Mouse (Mus musculus) limb, embryonic 14.5 days (tissue): Measurements from ENCODE around the gene Cldn7. TPM values are rescaled to one million over a fixed set of nuclear protein-coding genes. Genes with fewer than 3 reads are reported as not detected.

Experiments
- ATAC-seq: fragments of 200-750 bp; cut with Nextera tagmentation; 2 replicates; pipeline ENCODE4 v1.8.0; 2017; ENCODE audit warnings: low read depth, moderate number of reproducible peaks, moderate TSS enrichment; ENCODE audit not compliant: low FRiP score
- DNase-seq: peaks from one replicate; pipeline ENCODE4 v3.0.0-alpha.2; 2015; ENCODE audit warnings: low spot score
- H3K27ac ChIP-seq: fragments of 300-500 bp; sonication (generic); replicated peaks from 2 replicates; pipeline ENCODE4 v1.5.1; 2014; ENCODE audit warnings: low read depth, mild to moderate bottlenecking, low read length, moderate library complexity, mixed read lengths
- H3K27me3 ChIP-seq: fragments of 300-500 bp; sonication (generic); 2 replicates; pipeline ENCODE4 v1.6.1; 2014; ENCODE audit warnings: low read length, mixed read lengths; ENCODE audit not compliant: control insufficient read depth, insufficient read depth
- H3K36me3 ChIP-seq: fragments of 300-500 bp; sonication (generic); 2 replicates; pipeline ENCODE4 v1.6.1; 2014; ENCODE audit warnings: mild to moderate bottlenecking, low read length, moderate library complexity, mixed read lengths; ENCODE audit not compliant: control insufficient read depth, insufficient read depth
- H3K4me1 ChIP-seq: fragments of 300-500 bp; sonication (generic); 2 replicates; pipeline ENCODE4 v1.6.1; 2014; ENCODE audit warnings: antibody characterized with exemption, low read length, mixed read lengths; ENCODE audit not compliant: control insufficient read depth, insufficient read depth
- H3K4me2 ChIP-seq: fragments of 300-500 bp; sonication (generic); replicated peaks from 2 replicates; pipeline ENCODE4 v1.6.1; 2014; ENCODE audit warnings: low read depth, mild to moderate bottlenecking, low read length, moderate library complexity; ENCODE audit not compliant: severe bottlenecking
- H3K4me3 ChIP-seq: fragments of 300-500 bp; sonication (generic); replicated peaks from 2 replicates; pipeline ENCODE4 v1.5.1; 2014; ENCODE audit warnings: low read length
- H3K9ac ChIP-seq: fragments of 300-500 bp; sonication (generic); 2 replicates; pipeline ENCODE4 v1.6.1; 2014; ENCODE audit warnings: mild to moderate bottlenecking, low read depth, low read length, moderate library complexity; ENCODE audit not compliant: severe bottlenecking
- H3K9me3 ChIP-seq: fragments of 300-500 bp; sonication (generic); 2 replicates; pipeline ENCODE4 v1.6.1; 2016; ENCODE audit warnings: low read length; ENCODE audit not compliant: control insufficient read depth
- POLR2A ChIP-seq: fragments of 200-500 bp; IDR thresholded peaks from 2 replicates; pipeline ENCODE4 v1.8.0; 2012; ENCODE audit warnings: inconsistent platforms, mild to moderate bottlenecking, moderate library complexity, borderline replicate concordance; ENCODE audit not compliant: insufficient read depth, insufficient read length; ENCODE audit errors: extremely low read depth
- WGBS: fragments of 180-500 bp; shearing (Covaris S2); extraction: QIAGEN DNeasy Blood & Tissue Kit; methylation state at CpG from one replicate; pipeline ENCODE4 v1.1.7; 2014; 5-methylcytosine and 5-hydroxymethylcytosine counted together
- polyA plus RNA-seq, 2 experiments: library from polyadenylated mRNA; depleted of rRNA in 1 of 2; stranded (reverse) in 1 of 2; unstranded in 1 of 2; fragments of >200 nt; fragmentation: Nextera tagmentation in 1 of 2; extraction: Ambion mirVana in 1 of 2; gene quantifications; 2 replicates each; pipeline versions ENCODE4 v1.2.1 to v1.2.3; 2012 to 2014

The Cldn7 gene
- polyA plus RNA-seq, 2 experiments: 6.3 to 7.6 TPM

GRCm38 (mm10) chr11:69917379-69917948, 47.1 kb upstream of the Cldn7 start:
- WGBS: 86% methylated on average over 8 of the region's 8 CpGs
- H3K27ac ChIP-seq: no peak overlapping the region
- TF ChIP-seq POLR2A: no peak
- DNase-seq (no peak), ATAC-seq (no peak)
- no peaks in the 10 kb centered on the region for H3K27me3 ChIP-seq
- no peak overlapping the region for H3K4me2 ChIP-seq
- H3K4me1 ChIP-seq: peaks cover 21% of the 10 kb centered on the region
- H3K4me3 ChIP-seq: no peak overlapping the region
- no peaks in the 10 kb centered on the region for H3K9me3 ChIP-seq
- peaks cover 54% of the 10 kb centered on the region for H3K36me3 ChIP-seq
- no peak overlapping the region for H3K9ac ChIP-seq

- no peaks in the 10 kb centered on the region for H3K27me3 ChIP-seq
- TF ChIP-seq POLR2A: no peak
- no peak overlapping the region for H3K4me3 ChIP-seq
- ATAC-seq: no peak
- H3K9me3 ChIP-seq: no peaks in the 10 kb centered on the region
- no peak overlapping the region for H3K9ac ChIP-seq
- WGBS: 70% methylated on average over 5 of the region's 5 CpGs
- H3K4me1 ChIP-seq: peaks cover 25% of the 10 kb centered on the region
- peaks cover 47% of the 10 kb centered on the region for H3K36me3 ChIP-seq
- no peak overlapping the region for H3K4me2 ChIP-seq
- no peak for DNase-seq
- no peak overlapping the region for H3K27ac ChIP-seq
Observed at GRCm38 (mm10) chr11:69918118-69918517, 46.5 kb upstream of the Cldn7 start.

DNA sequence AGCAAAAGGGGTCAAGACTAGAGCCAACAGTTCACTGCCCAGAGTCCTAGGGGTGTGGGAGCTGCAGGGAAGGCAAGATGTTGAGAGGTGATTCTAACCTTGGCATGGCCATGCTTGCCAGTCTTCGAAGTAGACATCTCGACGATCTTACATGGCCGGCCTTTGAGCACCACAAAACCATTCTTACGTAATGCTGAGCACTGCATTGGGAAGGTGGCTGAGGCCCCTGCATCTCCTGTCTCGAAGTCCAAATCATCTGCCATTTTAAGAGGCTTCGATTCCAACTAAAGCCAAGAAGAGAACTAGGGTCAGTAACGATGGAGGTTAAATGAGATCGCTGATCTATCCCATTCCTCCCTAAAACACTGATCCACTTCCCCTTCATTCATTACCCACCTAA, 45.5 kb upstream of the Cldn7 start:
- H3K27ac ChIP-seq: no peak overlapping the region

DNA sequence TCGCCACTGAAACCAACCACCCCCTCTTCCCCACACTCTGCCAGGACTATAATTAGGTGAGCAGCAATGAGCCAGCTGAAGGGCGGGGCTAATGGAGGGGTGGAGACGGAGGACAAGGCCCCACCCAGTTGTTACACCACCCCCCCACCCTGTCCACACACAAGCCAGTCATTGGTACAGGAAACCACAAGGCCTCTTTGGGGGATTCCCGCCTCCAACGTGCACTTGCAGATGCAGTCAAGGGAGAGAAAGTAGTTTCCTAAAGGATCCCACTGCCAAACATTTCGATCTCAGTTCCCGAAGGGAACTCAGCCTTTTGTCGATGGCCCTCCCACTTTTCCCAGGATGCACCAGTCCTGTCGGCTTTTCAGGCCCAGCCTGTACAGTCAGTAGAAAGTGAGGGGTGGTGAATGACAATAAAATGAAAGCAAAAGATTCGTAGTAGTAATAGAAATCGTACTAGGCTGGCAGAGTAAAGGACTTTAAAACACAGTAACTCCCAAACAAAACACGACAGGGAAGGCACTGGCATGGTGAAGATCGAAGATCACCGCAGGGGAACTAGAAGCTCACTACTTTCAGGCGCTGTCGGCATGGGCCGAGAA, 44.8 kb upstream of the Cldn7 start:
- peak; percentile 78 for DNase-seq
- no peaks in the 10 kb centered on the region for H3K9me3 ChIP-seq
- H3K36me3 ChIP-seq: peaks cover 43% of the 10 kb centered on the region
- ATAC-seq: no peak
- peaks cover 21% of the 10 kb centered on the region for H3K4me1 ChIP-seq
- peak overlapping the region; percentile 97 for H3K4me3 ChIP-seq
- H3K4me2 ChIP-seq: peak overlapping the region; percentile 88
- WGBS: under 1% methylated on average over 17 of the region's 17 CpGs
- H3K9ac ChIP-seq: peak overlapping the region; percentile 93
- H3K27me3 ChIP-seq: no peaks in the 10 kb centered on the region
- no peak for TF ChIP-seq POLR2A
- H3K27ac ChIP-seq: peak overlapping the region; percentile 88

More for the DNA sequence above, 45.5 kb upstream of the Cldn7 start:
- peak overlapping the region; percentile 97 for H3K4me3 ChIP-seq
- DNase-seq (no peak), ATAC-seq (no peak)
- H3K9ac ChIP-seq: no peak overlapping the region
- no peaks in the 10 kb centered on the region for H3K9me3 ChIP-seq
- H3K36me3 ChIP-seq: peaks cover 44% of the 10 kb centered on the region
- H3K4me2 ChIP-seq: peak overlapping the region; percentile 88
- 78% methylated on average over 9 of the region's 9 CpGs for WGBS
- no peak for TF ChIP-seq POLR2A
- H3K4me1 ChIP-seq: peaks cover 23% of the 10 kb centered on the region
- H3K27me3 ChIP-seq: no peaks in the 10 kb centered on the region

DNA sequence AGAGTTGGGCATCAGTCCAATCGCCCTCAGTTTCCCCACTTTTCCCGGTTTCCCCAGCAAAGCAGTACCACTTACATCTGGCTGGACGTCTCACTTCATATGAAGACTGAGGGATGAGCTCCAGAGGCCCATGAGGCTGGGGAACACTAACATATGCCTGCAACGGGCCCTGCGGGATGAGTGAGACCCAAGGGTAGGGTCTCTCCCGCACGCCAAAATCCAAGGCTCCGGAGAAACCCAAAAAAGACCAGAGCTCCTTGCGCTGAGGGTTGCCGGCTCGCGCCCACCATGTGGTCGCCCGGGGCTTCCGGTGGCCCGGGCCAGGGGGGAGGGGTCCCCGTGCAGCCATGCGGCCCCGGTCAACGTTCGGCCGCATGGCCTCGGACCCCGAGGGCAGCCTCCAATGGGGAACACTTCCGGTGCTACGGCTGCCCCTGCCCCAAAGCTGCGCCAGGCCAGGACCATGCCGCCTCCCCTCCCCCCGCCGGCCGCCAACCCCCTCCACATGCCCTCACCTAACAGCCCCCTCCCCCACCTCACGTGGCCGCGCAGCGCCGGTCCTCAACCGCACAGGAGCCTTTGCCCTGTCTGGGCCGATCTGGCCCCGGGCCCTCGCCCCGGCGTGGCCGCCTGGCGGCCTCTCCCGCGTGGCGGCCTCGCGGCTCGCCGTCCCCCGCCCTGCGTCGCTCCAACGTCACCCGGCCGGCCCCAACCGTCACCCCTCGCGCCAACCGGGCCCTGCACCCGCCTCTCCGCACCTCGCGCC, 44.1 kb upstream of the Cldn7 start:
- H3K4me1 ChIP-seq: peaks cover 14% of the 10 kb centered on the region
- peak overlapping the region; percentile 88 for H3K4me2 ChIP-seq
- no peak for TF ChIP-seq POLR2A
- WGBS: under 1% methylated on average over 30 of the region's 65 CpGs
- peak; percentile 22 for DNase-seq
- peak overlapping the region; percentile 88 for H3K27ac ChIP-seq
- ATAC-seq: no peak
- H3K9ac ChIP-seq: peak overlapping the region; percentile 93
- H3K4me3 ChIP-seq: peak overlapping the region; percentile 97
- H3K36me3 ChIP-seq: peaks cover 36% of the 10 kb centered on the region
- no peaks in the 10 kb centered on the region for H3K9me3 ChIP-seq
- no peaks in the 10 kb centered on the region for H3K27me3 ChIP-seq
